Mouse (Mus musculus): ENCODE results near the gene Rab11fip4. TPM values are rescaled to one million over a fixed set of nuclear protein-coding genes. Genes with fewer than 3 reads are reported as not detected.
"Not testable (repeated sequence)": the region's sequence is repeated elsewhere in the genome, so short reads cannot be mapped to it uniquely, and the experiment has no call there.

The Rab11fip4 gene
- total and polyA plus RNA-seq, 2 experiments from 2014 or later = 17.4 to 69.3 TPM

- H3K9ac ChIP-seq (replicated peaks; ENCODE audit: low read length) = no peak overlapping the region
- no peak overlapping the region for H3K27ac ChIP-seq
- H3K9me3 ChIP-seq (ENCODE audit: low read length) = no peaks in the 10 kb centered on the region
- 52% methylated on average over 9 of the region's 9 CpGs for WGBS
- peak; percentile 22; the same call in 1 of the 2 replicates for ATAC-seq
- DNase-seq (ENCODE audit: low spot score) = peak; percentile 48
- no peak for TF ChIP-seq CTCF (IDR thresholded peaks at IDR 0.05; ENCODE audit: low read depth)
- H3K36me3 ChIP-seq (ENCODE audit: insufficient read depth, low read length) = peaks cover 33% of the 10 kb centered on the region
- no peaks in the 10 kb centered on the region for H3K4me1 ChIP-seq (ENCODE audit: insufficient read depth, low read length)
- no peaks in the 10 kb centered on the region for H3K27me3 ChIP-seq (ENCODE audit: insufficient read depth, low read length)
- H3K4me2 ChIP-seq (ENCODE audit: low read depth, low read length) = no peak overlapping the region
- no peak overlapping the region for H3K4me3 ChIP-seq (ENCODE audit: low read length)
These were observed 100.5 kb downstream of the Rab11fip4 start for GRCm38 (mm10) chr11:79691513-79691912.

- DNase-seq (ENCODE audit: low spot score) (peak; percentile 42), ATAC-seq (peak; percentile 33; the same call in 1 of the 2 replicates)
- 54% methylated on average over 19 of the region's 19 CpGs for WGBS
- Histone ChIP-seq H3K9me3 (ENCODE audit: low read length) (no peaks in the 10 kb centered on the region), H3K36me3 (ENCODE audit: insufficient read depth, low read length) (peaks cover 11% of the 10 kb centered on the region; the same call in 1 of the 2 replicates), H3K4me2 (ENCODE audit: low read depth, low read length) (no peak overlapping the region), H3K27me3 (ENCODE audit: insufficient read depth, low read length) (no peaks in the 10 kb centered on the region), H3K27ac (peak overlapping the region; percentile 64; the same call in 1 of the 2 replicates), H3K4me3 (ENCODE audit: low read length) (no peak overlapping the region), H3K4me1 (ENCODE audit: insufficient read depth, low read length) (peaks cover 15% of the 10 kb centered on the region), H3K9ac (replicated peaks; ENCODE audit: low read length) (no peak overlapping the region)
- peak; percentile 41 for TF ChIP-seq CTCF (IDR thresholded peaks at IDR 0.05; ENCODE audit: low read depth)
These were observed 105.6 kb downstream of the Rab11fip4 start for GRCm38 (mm10) chr11:79696390-79697307.

GRCm38 (mm10) chr11:79698071-79698470 is 107.1 kb downstream of the Rab11fip4 start:
- DNase-seq (ENCODE audit: low spot score) = no peak
- Histone ChIP-seq H3K9me3 (ENCODE audit: low read length) (no peaks in the 10 kb centered on the region), H3K9ac (replicated peaks; ENCODE audit: low read length) (no peak overlapping the region), H3K27me3 (ENCODE audit: insufficient read depth, low read length) (no peaks in the 10 kb centered on the region), H3K27ac (no peak overlapping the region), H3K4me1 (ENCODE audit: insufficient read depth, low read length) (peaks cover 29% of the 10 kb centered on the region), H3K4me3 (ENCODE audit: low read length) (no peak overlapping the region), H3K4me2 (ENCODE audit: low read depth, low read length) (no peak overlapping the region), H3K36me3 (ENCODE audit: insufficient read depth, low read length) (no peaks in the 10 kb centered on the region; the same call in 1 of the 2 replicates)
- TF ChIP-seq CTCF (IDR thresholded peaks at IDR 0.05; ENCODE audit: low read depth) = no peak
- ATAC-seq = no peak
- 84% methylated on average over 5 of the region's 5 CpGs for WGBS

- H3K4me1 ChIP-seq (ENCODE audit: insufficient read depth, low read length) = peaks cover 29% of the 10 kb centered on the region
- not testable (repeated sequence) for H3K27ac ChIP-seq; H3K9me3 ChIP-seq (ENCODE audit: low read length); H3K36me3 ChIP-seq (ENCODE audit: insufficient read depth, low read length); ATAC-seq; H3K4me2 ChIP-seq (ENCODE audit: low read depth, low read length); H3K4me3 ChIP-seq (ENCODE audit: low read length); H3K27me3 ChIP-seq (ENCODE audit: insufficient read depth, low read length); DNase-seq (ENCODE audit: low spot score); H3K9ac ChIP-seq (replicated peaks; ENCODE audit: low read length)
- 87% methylated on average over 3 of the region's 4 CpGs for WGBS
These were observed 107.5 kb downstream of the Rab11fip4 start for GRCm38 (mm10) chr11:79698542-79698941.

- TF ChIP-seq CTCF (IDR thresholded peaks at IDR 0.05; ENCODE audit: low read depth) = no peak
- 83% methylated on average over 7 of the region's 7 CpGs for WGBS
- H3K4me2 ChIP-seq (ENCODE audit: low read depth, low read length) = peak overlapping the region; percentile 67
- no peak for DNase-seq (ENCODE audit: low spot score)
- H3K9me3 ChIP-seq (ENCODE audit: low read length) = no peaks in the 10 kb centered on the region
- ATAC-seq = no peak
- no peak overlapping the region; the same call in 1 of the 2 replicates for H3K9ac ChIP-seq (replicated peaks; ENCODE audit: low read length)
- peaks cover 29% of the 10 kb centered on the region for H3K4me1 ChIP-seq (ENCODE audit: insufficient read depth, low read length)
- no peak overlapping the region for H3K4me3 ChIP-seq (ENCODE audit: low read length)
- no peaks in the 10 kb centered on the region; the same call in 1 of the 2 replicates for H3K36me3 ChIP-seq (ENCODE audit: insufficient read depth, low read length)
- H3K27me3 ChIP-seq (ENCODE audit: insufficient read depth, low read length) = no peaks in the 10 kb centered on the region
- peak overlapping the region; percentile 96 for H3K27ac ChIP-seq
These were observed 110.5 kb downstream of the Rab11fip4 start for GRCm38 (mm10) chr11:79701466-79701865.

GRCm38 (mm10) chr11:79702092-79702491 is 111.1 kb downstream of the Rab11fip4 start:
- no peak for DNase-seq (ENCODE audit: low spot score)
- Histone ChIP-seq H3K27me3 (ENCODE audit: insufficient read depth, low read length) (no peaks in the 10 kb centered on the region), H3K4me3 (ENCODE audit: low read length) (no peak overlapping the region), H3K4me1 (ENCODE audit: insufficient read depth, low read length) (peaks cover 24% of the 10 kb centered on the region), H3K36me3 (ENCODE audit: insufficient read depth, low read length) (no peaks in the 10 kb centered on the region; the same call in 1 of the 2 replicates), H3K9ac (replicated peaks; ENCODE audit: low read length) (no peak overlapping the region; the same call in 1 of the 2 replicates), H3K9me3 (ENCODE audit: low read length) (no peaks in the 10 kb centered on the region), H3K27ac (peak overlapping the region; percentile 96), H3K4me2 (ENCODE audit: low read depth, low read length) (peak overlapping the region; percentile 67)
- TF ChIP-seq CTCF (IDR thresholded peaks at IDR 0.05; ENCODE audit: low read depth) = no peak
- WGBS = 23% methylated on average over 6 of the region's 6 CpGs
- ATAC-seq = no peak

Measured in hindbrain, postnatal 0 days (tissue).